Mouse (Mus musculus) embryonic facial prominence, embryonic 15.5 days (tissue): Measurements from ENCODE around the gene Fndc5. TPM values are rescaled to one million over a fixed set of nuclear protein-coding genes. Genes with fewer than 3 reads are reported as not detected.

Experiments used
- ATAC-seq: fragments of 200-750 bp; cut with Nextera tagmentation; 2 replicates; pipeline ENCODE4 v1.8.0; 2017; ENCODE audit warnings: low read depth, moderate TSS enrichment; ENCODE audit not compliant: insufficient number of reproducible peaks, low FRiP score, low TSS enrichment
- H3K27ac ChIP-seq: fragments of 300-500 bp; sonication (generic); replicated peaks from 2 replicates; pipeline ENCODE4 v1.5.1; 2015; ENCODE audit warnings: mild to moderate bottlenecking, inconsistent platforms
- H3K27me3 ChIP-seq: fragments of 300-500 bp; sonication (generic); 2 replicates; pipeline ENCODE4 v1.6.1; 2015; ENCODE audit warnings: inconsistent platforms
- H3K36me3 ChIP-seq: fragments of 300-500 bp; sonication (generic); 2 replicates; pipeline ENCODE4 v1.6.1; 2015; ENCODE audit warnings: mild to moderate bottlenecking, inconsistent platforms
- H3K4me1 ChIP-seq: fragments of 300-500 bp; sonication (generic); 2 replicates; pipeline ENCODE4 v1.6.1; 2015; ENCODE audit warnings: inconsistent platforms
- H3K4me2 ChIP-seq: fragments of 300-500 bp; sonication (generic); replicated peaks from 2 replicates; pipeline ENCODE4 v1.6.1; 2015; ENCODE audit warnings: mild to moderate bottlenecking, inconsistent platforms
- H3K4me3 ChIP-seq: fragments of 300-500 bp; sonication (generic); replicated peaks from 2 replicates; pipeline ENCODE4 v1.5.1; 2015; ENCODE audit warnings: mild to moderate bottlenecking, inconsistent platforms
- H3K9ac ChIP-seq: fragments of 300-500 bp; sonication (generic); 2 replicates; pipeline ENCODE4 v1.6.1; 2015; ENCODE audit warnings: inconsistent platforms
- H3K9me3 ChIP-seq: fragments of 300-500 bp; sonication (generic); replicated peaks from 2 replicates; pipeline ENCODE4 v1.6.1; 2016; ENCODE audit warnings: inconsistent platforms
- WGBS: fragments of 180-500 bp; shearing (Covaris S2); methylation state at CpG from one replicate; pipeline ENCODE4 v1.1.7; 2015; 5-methylcytosine and 5-hydroxymethylcytosine counted together
- polyA plus RNA-seq: library from polyadenylated mRNA; unstranded; fragments of >200 nt; fragmentation: Nextera tagmentation; extraction: Ambion mirVana; gene quantifications from 2 replicates; pipeline ENCODE4 v1.2.1, GENCODE M21; 2015

Gene Fndc5
- polyA plus RNA-seq, 1 experiment from 2014 or later: 19.7 TPM

GRCm38 (mm10) chr4:129112231-129112630, 24.6 kb upstream of the Fndc5 start:
- Histone ChIP-seq H3K4me2 (no peak overlapping the region), H3K4me1 (peaks cover 24% of the 10 kb centered on the region; the same call in 1 of the 2 replicates), H3K36me3 (no peaks in the 10 kb centered on the region), H3K27me3 (peaks cover 12% of the 10 kb centered on the region; the same call in 1 of the 2 replicates), H3K9ac (no peak overlapping the region), H3K9me3 (no peaks in the 10 kb centered on the region), H3K27ac (no peak overlapping the region), H3K4me3 (no peak overlapping the region)
- no peak for ATAC-seq
- whole genome bisulfite sequencing: 38% methylated on average over 12 of the region's 13 CpGs

DNA sequence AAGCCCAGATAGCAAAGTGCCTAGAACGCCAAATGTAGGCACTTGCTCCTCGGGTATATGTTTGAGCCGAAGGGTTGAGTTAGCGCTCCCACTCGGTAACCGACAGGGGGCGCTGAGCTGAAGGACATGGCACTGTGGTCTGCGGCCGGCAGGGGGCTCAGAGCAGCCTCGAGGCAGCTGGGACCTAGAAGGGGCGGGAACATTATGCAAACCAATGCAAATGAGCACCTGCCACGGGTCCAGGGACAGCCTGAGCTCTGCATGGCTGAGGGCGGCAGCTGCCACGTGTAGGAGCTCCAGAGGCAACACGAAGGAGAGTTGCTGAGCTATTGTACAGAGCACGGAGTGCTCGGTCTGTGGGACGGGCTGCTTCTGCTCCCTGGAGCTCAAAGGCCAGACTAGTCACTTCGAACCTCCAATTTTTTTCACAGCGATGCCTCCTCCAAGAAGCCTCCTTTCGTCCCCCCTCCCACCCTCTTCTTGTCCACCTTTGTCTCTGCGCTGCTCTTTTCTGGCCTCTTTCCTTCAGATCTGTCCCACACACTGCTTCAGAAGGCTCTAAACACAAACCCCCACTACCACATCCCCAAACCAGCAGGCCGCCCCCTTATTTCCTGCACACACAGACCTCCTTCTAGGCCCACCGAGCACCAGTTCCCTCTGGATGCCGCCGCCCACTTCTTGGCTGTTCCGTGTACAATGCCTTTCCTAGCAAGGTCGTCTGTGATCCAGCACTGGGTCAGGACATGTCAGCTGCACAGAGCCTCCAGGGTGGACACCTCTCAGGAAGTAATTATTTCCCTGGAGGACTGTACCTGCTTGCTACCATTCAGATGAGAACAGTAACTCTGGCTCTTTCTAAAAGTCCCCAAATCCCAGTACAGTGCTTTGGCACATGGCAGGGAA, 23.5 kb upstream of the Fndc5 start:
- H3K27me3 ChIP-seq: 0 out of 2 replicates have a peak, but pooled peaks cover 4% of the 10 kb centered on the region
- H3K4me1 ChIP-seq: peaks cover 18% of the 10 kb centered on the region; the same call in 1 of the 2 replicates
- WGBS: 32% methylated on average over 28 of the region's 28 CpGs
- no peak overlapping the region for H3K4me2 ChIP-seq
- H3K9me3 ChIP-seq: no peaks in the 10 kb centered on the region
- no peak overlapping the region for H3K9ac ChIP-seq
- peak; percentile 76 for ATAC-seq
- no peak overlapping the region for H3K27ac ChIP-seq
- H3K36me3 ChIP-seq: no peaks in the 10 kb centered on the region
- H3K4me3 ChIP-seq: no peak overlapping the region

GRCm38 (mm10) chr4:129116703-129117102, 20.1 kb upstream of the Fndc5 start:
- Histone ChIP-seq H3K9me3 (no peaks in the 10 kb centered on the region), H3K4me2 (no peak overlapping the region), H3K4me1 (peaks cover 24% of the 10 kb centered on the region), H3K36me3 (no peaks in the 10 kb centered on the region), H3K4me3 (no peak overlapping the region), H3K27me3 (peaks cover 29% of the 10 kb centered on the region), H3K27ac (no peak overlapping the region), H3K9ac (no peak overlapping the region)
- 91% methylated on average over 8 of the region's 8 CpGs for WGBS
- ATAC-seq: no peak

DNA sequence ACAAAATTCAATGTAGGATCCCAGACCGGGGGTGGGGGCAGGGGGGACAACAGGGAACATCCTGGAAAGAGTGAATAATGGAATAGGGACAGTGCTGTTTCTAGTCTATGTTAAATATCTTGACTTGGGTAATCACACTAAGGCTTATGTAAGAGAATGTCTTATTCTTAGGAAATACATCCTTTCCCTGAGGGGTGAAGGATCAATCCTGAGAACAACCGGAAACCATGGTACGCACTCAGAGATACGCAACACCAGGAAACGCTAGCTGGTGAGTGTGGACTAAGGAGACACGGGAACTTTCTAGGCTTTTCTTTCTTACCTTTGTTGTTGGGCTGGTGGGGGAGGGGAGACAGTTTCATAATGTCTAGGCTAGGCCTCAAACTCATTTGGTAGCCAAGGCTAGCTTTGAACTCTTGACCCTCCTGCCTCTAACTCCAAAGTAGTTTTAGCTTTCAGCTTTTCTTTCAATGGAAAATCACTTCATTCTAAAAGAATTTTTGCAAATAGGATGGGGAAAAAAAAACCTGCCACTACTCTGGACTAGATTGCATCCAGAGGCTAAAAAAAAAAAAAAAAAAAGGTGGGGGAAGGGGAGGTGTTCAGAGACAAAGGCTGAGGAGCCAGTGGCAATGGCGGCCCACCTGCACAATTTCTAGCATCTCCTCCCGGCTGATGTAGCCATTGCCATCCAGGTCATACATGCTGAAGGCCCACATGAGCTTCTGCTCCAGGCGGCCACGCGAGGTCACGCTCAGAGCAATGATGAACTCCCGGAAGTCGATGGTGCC, 18.9 kb upstream of the Fndc5 start:
- Histone ChIP-seq H3K9me3 (no peaks in the 10 kb centered on the region), H3K27ac (no peak overlapping the region), H3K4me1 (peaks cover 21% of the 10 kb centered on the region), H3K36me3 (no peaks in the 10 kb centered on the region), H3K9ac (no peak overlapping the region), H3K4me3 (no peak overlapping the region), H3K27me3 (peaks cover 38% of the 10 kb centered on the region), H3K4me2 (no peak overlapping the region)
- WGBS: 83% methylated on average over 14 of the region's 14 CpGs
- no peak for ATAC-seq

DNA sequence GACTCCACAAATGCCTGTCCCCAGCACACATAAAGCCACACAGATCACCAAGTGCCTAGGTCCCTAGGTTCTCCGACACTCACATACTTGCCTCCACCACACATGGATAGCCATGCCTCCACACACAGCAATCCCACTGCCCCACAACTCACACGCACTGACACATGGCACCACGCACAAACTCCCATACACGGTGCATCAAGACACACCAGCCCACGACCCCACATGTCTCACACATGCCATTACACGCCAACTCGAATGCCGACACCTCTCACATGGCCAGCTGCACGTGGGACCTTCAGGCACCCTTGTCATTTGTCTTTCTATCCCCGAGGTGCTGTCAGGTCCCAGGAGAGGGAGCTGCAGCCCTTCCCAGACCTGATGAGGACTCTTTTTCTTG, 17.1 kb upstream of the Fndc5 start:
- Histone ChIP-seq H3K9me3 (no peaks in the 10 kb centered on the region), H3K4me1 (peaks cover 18% of the 10 kb centered on the region), H3K9ac (no peak overlapping the region), H3K27me3 (peaks cover 47% of the 10 kb centered on the region), H3K4me2 (no peak overlapping the region), H3K36me3 (no peaks in the 10 kb centered on the region), H3K27ac (no peak overlapping the region), H3K4me3 (no peak overlapping the region)
- 66% methylated on average over 10 of the region's 10 CpGs for WGBS
- no peak for ATAC-seq

DNA sequence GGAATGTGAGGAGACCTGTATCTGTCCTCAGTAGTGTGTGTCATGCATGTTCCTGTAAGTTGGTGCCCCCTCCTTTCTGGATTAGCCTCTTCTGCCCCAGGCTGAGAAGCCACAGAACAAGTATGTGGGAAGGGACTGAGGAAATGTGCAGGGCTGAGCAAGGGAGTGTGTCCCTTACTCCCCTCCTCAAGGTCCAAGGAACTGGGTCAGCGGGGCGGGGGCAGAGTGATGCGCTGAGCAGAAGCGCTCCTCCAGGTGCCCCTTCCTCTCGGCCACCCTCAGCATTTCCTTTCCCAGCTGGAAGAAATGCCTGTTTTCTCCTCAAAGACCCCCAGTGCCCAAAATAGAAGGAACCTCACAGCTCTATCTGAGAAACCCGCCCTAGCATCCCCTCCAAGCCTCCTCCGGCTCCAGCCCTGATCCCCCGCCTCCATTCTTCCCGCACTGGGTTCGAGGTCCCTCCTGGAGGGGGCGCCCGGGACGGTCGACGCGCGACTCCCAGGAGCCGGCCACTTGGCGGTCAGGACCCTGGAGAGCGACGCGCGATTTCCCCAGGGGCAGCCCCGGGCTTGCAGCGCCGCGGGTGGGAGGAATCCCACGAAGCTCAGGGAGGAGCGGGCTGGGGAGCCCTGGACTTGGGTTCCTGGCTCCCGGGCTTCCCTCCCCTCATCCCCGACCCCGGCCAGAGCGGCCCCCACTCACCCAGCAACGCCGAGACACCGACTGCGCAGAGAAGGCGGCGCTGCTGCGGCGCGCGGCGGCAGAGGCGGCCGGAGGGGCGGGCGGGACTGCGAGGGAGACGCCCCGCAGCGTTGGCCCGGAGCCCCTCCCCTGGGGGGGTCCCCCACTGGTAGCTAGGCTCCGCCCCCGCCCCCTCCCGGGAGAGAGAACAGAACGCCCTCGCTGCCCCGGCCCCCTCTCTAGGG, 16.0 kb upstream of the Fndc5 start:
- Histone ChIP-seq H3K4me1 (peaks cover 27% of the 10 kb centered on the region), H3K4me3 (peak overlapping the region; percentile 46), H3K27me3 (peaks cover 53% of the 10 kb centered on the region), H3K36me3 (no peaks in the 10 kb centered on the region), H3K9ac (no peak overlapping the region), H3K4me2 (peak overlapping the region; percentile 93), H3K27ac (no peak overlapping the region), H3K9me3 (no peaks in the 10 kb centered on the region)
- peak; percentile 34; the same call in 1 of the 2 replicates for ATAC-seq
- WGBS: 1% methylated on average over 59 of the region's 59 CpGs

DNA sequence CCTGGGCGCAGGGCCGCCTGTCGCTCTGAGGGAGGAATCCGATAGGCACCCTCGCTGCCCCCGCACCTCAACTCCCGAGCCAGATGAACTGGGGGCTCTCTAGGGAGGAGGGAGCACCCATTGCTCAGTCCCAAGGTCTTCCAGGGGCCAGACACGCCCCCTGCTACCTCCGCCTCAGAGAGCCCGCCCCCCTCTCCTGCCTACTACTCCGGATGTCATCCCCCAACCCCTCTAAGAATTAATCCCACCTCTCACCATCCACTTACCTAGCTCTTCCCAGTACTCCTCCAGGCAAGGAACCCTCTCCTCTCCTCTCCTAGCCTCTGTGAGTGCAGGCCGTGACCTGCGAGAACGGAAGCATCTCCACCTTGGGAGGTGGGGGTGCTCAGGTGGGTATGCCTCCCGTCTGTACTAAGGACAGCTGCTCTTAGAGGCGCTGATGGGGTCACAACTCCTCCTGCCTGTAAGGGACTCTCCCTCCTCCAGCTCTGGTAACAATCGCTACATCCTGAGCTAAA, 15.2 kb upstream of the Fndc5 start, which contains the start of gene Hpca:
TSS of gene Hpca (minus strand) at position 468 of the 518 bp plus-strand sequence.
- peaks cover 54% of the 10 kb centered on the region for H3K27me3 ChIP-seq

GRCm38 (mm10) chr4:129122107-129122506, 14.7 kb upstream of the Fndc5 start:
- ATAC-seq: no peak
- H3K27ac ChIP-seq: no peak overlapping the region
- H3K4me3 ChIP-seq: no peak overlapping the region
- H3K36me3 ChIP-seq: no peaks in the 10 kb centered on the region
- WGBS: 24% methylated on average over 9 of the region's 9 CpGs
- H3K4me1 ChIP-seq: peaks cover 32% of the 10 kb centered on the region
- no peaks in the 10 kb centered on the region for H3K9me3 ChIP-seq
- H3K9ac ChIP-seq: no peak overlapping the region
- H3K27me3 ChIP-seq: peaks cover 54% of the 10 kb centered on the region
- no peak overlapping the region for H3K4me2 ChIP-seq

More for the DNA sequence above, 15.2 kb upstream of the Fndc5 start, which contains the start of gene Hpca:
- Histone ChIP-seq H3K4me3 (peak within 1 kb of the TSS; percentile 46), H3K27ac (no peak within 1 kb of the TSS), H3K9ac (no peak within 1 kb of the TSS), H3K36me3 (no peaks in the 10 kb centered on the region), H3K4me2 (peak within 1 kb of the TSS; percentile 93), H3K9me3 (no peaks in the 10 kb centered on the region), H3K4me1 (peaks cover 32% of the 10 kb centered on the region)
- WGBS: 2% methylated on average over 17 of the region's 17 CpGs
- 0 out of 2 replicates have a peak, but pooled peaks have one; percentile 8 for ATAC-seq

DNA sequence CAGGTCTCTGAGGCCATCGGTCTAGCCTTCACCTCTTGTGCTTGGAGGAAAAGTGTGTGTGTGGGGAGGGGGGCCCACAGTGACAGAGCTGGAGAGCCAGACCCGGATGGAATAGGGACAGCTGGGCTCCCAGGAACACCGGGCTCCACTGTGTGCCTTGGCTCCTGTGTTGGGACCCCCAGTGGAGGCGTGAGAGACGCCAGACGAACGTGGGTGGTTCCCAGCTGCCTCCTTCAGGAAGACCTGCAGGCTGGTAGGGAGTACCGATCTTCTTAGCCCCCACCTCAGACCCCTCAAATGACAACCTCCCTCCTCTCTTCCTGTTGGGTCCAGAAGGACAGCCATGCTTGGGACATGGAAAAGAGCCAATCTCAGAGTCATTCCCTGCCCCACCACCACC, 14.1 kb upstream of the Fndc5 start:
- 29% methylated on average over 8 of the region's 8 CpGs for WGBS
- no peak overlapping the region for H3K9ac ChIP-seq
- no peak for ATAC-seq
- H3K27ac ChIP-seq: no peak overlapping the region
- H3K36me3 ChIP-seq: no peaks in the 10 kb centered on the region
- no peak overlapping the region for H3K4me2 ChIP-seq
- peaks cover 32% of the 10 kb centered on the region for H3K4me1 ChIP-seq
- H3K4me3 ChIP-seq: no peak overlapping the region
- peaks cover 54% of the 10 kb centered on the region for H3K27me3 ChIP-seq
- H3K9me3 ChIP-seq: no peaks in the 10 kb centered on the region

GRCm38 (mm10) chr4:129124652-129125146, 12.1 kb upstream of the Fndc5 start:
- H3K4me1 ChIP-seq: peaks cover 43% of the 10 kb centered on the region
- peaks cover 51% of the 10 kb centered on the region for H3K27me3 ChIP-seq

More at GRCm38 (mm10) chr4:129124652-129125146, 12.1 kb upstream of the Fndc5 start:
- Histone ChIP-seq H3K9me3 (no peaks in the 10 kb centered on the region), H3K36me3 (no peaks in the 10 kb centered on the region), H3K4me2 (no peak overlapping the region), H3K9ac (no peak overlapping the region), H3K4me3 (no peak overlapping the region), H3K27ac (no peak overlapping the region)
- ATAC-seq: no peak
- WGBS: 15% methylated on average over 13 of the region's 13 CpGs
